Mouse (Mus musculus): ENCODE measurements at regions not wholly inside any gene's neighbourhood (a gene's known extent, or its start where the extent isn't known, plus 50 kb on each side); places are given as distances from the start of the nearest gene placed in this dataset.
A peak's percentile ranks its signal among the peaks of the same experiment; 100 is the strongest.

DNA sequence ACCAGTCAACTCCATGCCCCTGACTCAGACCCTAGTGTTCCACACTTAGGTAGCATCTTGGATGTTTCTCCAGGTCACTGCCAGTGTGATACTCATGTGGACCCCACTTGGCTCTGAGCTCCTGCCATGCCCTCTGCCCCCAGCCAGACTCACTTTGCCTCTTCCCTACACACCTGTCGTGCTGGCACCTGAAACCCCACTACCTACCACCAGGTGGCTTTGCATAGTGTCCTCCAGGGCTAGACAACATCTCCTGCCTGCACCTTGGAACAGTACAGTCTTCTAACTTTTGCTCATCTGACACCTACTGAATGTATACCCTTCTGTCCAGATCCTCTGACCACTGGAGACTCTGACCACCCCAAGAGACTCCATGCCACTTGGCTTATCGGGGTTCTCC, 80.6 kb downstream of the Fam53a start:
- Histone ChIP-seq H3K4me1 (no peaks in the 10 kb centered on the region), H3K4me2 (replicated peaks) (no peak overlapping the region), H3K27ac (replicated peaks) (no peak overlapping the region), H3K36me3 (no peaks in the 10 kb centered on the region), H3K4me3 (no peak overlapping the region), H3K9ac (replicated peaks) (no peak overlapping the region), H3K27me3 (peaks cover 81% of the 10 kb centered on the region), H3K9me3 (no peaks in the 10 kb centered on the region)
- ATAC-seq (replicated peaks), result no peak
- WGBS, result 78% methylated on average over 2 of the region's 2 CpGs

DNA sequence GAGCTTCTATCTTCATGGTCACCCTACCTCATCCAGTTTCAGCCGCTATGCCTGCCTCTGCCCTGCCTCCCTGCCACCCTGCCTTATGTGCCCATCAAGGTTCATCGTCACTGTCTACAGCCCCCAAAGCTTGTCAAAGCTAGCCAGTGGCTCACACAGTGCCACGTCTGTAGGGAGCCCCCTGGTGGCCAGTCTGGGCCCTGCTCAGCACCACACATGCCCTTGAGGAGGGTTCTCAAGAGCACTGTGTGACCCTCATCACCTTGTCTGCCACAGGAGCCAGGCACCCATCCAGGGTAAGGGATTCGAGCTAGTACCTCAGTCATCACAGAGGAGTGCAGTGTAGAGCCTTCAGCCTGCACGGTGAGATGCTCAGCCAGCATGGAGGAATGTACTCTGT, 86.1 kb downstream of the Fam53a start:
- no peak overlapping the region for H3K27ac ChIP-seq (replicated peaks)
- no peaks in the 10 kb centered on the region for H3K36me3 ChIP-seq
- no peak overlapping the region for H3K9ac ChIP-seq (replicated peaks)
- peaks cover 35% of the 10 kb centered on the region for H3K4me1 ChIP-seq
- 0 out of 2 replicates have a peak, but pooled peaks have one; percentile 33 for ATAC-seq (replicated peaks)
- no peak overlapping the region for H3K4me3 ChIP-seq
- H3K9me3 ChIP-seq, result no peaks in the 10 kb centered on the region
- H3K4me2 ChIP-seq (replicated peaks), result no peak overlapping the region
- WGBS, result 13% methylated on average over 5 of the region's 5 CpGs
- H3K27me3 ChIP-seq, result peaks cover 80% of the 10 kb centered on the region

DNA sequence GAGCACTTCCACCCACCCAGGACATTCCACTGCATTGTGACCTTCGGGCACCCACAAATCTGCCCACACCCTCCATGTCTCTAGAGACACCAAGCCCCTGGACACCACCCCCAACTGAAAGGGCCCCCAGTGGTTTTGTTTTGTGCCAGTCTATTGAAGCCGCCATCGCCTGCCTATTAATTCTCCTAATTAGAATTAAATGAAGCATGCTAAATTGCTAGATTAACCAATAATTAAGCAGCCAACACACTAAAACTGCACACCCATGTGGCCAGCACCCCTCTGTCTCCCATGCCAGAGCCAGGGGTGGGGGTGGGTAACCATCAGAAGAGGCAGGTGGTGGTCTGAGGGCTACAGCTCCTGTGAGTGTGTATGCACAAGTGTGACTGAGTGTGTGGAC, 86.8 kb downstream of the Fam53a start:
- Histone ChIP-seq H3K4me1 (peaks cover 35% of the 10 kb centered on the region), H3K9ac (replicated peaks) (no peak overlapping the region), H3K9me3 (no peaks in the 10 kb centered on the region), H3K4me2 (replicated peaks) (0 out of 2 replicates have a peak overlapping the region, but pooled peaks have one; percentile 3), H3K27ac (replicated peaks) (peak overlapping the region; percentile 49), H3K27me3 (peaks cover 82% of the 10 kb centered on the region), H3K4me3 (no peak overlapping the region), H3K36me3 (no peaks in the 10 kb centered on the region)
- WGBS, result 11% methylated on average over 3 of the region's 3 CpGs
- ATAC-seq (replicated peaks), result peak; percentile 38

DNA sequence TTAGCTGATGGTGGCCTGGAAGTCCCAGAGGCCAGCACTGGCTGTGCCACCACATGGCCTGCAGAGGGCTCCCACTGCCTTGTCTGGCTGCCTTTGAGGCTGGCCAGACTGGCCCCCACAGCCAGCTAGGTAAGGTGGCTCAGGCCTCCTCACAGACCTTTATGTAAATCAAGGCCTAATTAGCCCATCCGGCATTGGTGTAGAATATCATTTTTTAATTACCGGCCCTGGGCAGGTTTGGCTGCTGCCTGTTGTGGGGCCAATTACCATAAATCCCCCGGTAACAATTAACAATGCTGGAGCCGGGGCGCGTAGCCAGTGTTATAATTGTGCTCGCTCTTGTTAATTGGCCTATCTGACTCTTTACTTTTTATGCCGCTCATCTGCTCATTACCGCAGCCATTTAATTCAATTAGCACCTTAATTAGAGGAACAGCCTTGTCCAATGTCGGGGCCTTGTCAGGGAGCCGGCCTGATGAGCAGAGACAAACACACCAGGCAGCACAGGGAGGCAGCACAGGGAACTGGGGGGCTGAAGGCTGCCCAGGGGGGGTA, 87.4 kb downstream of the Fam53a start:
- Histone ChIP-seq H3K27ac (replicated peaks) (peak overlapping the region; percentile 49), H3K9ac (replicated peaks) (no peak overlapping the region), H3K27me3 (peaks cover 82% of the 10 kb centered on the region), H3K36me3 (no peaks in the 10 kb centered on the region), H3K4me2 (replicated peaks) (0 out of 2 replicates have a peak overlapping the region, but pooled peaks have one; percentile 3), H3K4me3 (no peak overlapping the region), H3K9me3 (no peaks in the 10 kb centered on the region), H3K4me1 (peaks cover 35% of the 10 kb centered on the region)
- ATAC-seq (replicated peaks), result peak; percentile 83
- 9% methylated on average over 11 of the region's 11 CpGs for WGBS

DNA sequence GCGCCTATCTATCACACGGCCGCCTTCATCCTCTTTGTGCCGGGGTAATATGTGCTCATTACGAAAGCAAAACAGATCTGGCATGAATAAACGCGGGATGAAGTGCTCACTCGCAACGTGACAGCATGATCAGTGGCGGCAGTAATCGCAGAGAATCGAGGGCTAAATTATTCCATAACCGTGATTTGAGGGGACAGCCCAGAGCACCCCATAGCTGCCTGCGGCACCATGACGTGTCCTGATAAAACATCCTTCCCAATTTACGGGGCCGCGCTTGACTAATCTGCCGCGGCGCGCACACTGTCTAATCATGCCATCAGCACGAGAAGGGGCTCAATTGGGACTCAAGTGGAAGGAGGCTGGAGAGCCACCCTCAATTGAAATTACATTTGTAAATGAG, 89.2 kb downstream of the Fam53a start:
- H3K9me3 ChIP-seq, result no peaks in the 10 kb centered on the region
- WGBS, result 22% methylated on average over 23 of the region's 23 CpGs
- peak overlapping the region; percentile 37 for H3K4me2 ChIP-seq (replicated peaks)
- H3K27me3 ChIP-seq, result peaks cover 83% of the 10 kb centered on the region
- peak overlapping the region; percentile 26 for H3K4me3 ChIP-seq
- no peak overlapping the region for H3K27ac ChIP-seq (replicated peaks)
- no peaks in the 10 kb centered on the region for H3K36me3 ChIP-seq
- peak overlapping the region; percentile 8 for H3K9ac ChIP-seq (replicated peaks)
- H3K4me1 ChIP-seq, result peaks cover 36% of the 10 kb centered on the region
- 0 out of 2 replicates have a peak, but pooled peaks have one; percentile 5 for ATAC-seq (replicated peaks)

DNA sequence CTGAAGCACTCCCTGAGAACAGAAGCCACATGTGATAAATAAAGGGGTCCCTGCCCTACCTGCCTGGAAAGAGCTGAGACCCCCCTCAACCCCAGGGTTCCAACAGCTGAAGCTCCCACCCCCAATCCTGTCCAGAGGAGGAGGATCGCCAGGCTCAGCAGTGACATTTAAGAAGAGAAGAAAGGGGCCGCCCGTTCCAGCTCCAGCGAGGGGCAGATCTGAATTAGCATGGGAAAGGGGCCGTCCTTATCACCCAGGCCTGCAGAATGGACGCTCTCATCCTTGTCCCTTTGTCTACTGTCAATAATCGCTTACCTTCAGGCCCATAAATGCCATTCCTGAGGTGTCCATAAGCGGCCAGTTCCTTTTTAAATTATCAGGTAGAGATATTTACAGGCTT, 92.0 kb downstream of the Fam53a start:
- Histone ChIP-seq H3K27me3 (peaks cover 91% of the 10 kb centered on the region), H3K9ac (replicated peaks) (no peak overlapping the region), H3K27ac (replicated peaks) (no peak overlapping the region), H3K4me3 (no peak overlapping the region), H3K9me3 (no peaks in the 10 kb centered on the region), H3K36me3 (no peaks in the 10 kb centered on the region), H3K4me2 (replicated peaks) (no peak overlapping the region), H3K4me1 (peaks cover 40% of the 10 kb centered on the region)
- 14% methylated on average over 8 of the region's 8 CpGs for WGBS
- ATAC-seq (replicated peaks), result no peak

DNA sequence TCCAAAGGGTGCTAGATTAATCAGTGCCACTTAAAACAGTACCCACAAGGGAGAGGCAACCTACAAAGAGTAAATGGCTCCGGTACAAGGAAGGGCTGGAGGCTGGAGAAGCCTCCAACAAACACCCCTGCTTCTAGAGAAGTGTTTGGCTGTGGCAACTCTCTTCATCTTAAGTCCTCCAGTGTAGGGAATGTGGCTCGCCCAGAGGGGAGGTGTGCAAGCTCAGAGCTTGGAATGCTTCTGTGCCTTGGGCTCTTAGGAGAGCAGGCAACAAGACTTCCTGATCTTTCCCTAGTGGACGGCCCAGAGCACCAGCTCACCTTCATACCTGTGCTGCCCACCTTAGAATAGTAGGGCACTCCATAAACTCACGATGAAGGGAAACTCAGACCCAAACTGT, 92.4 kb downstream of the Fam53a start:
- ATAC-seq (replicated peaks), result no peak
- WGBS, result 67% methylated on average over 4 of the region's 4 CpGs
- no peak overlapping the region for H3K9ac ChIP-seq (replicated peaks)
- peaks cover 95% of the 10 kb centered on the region for H3K27me3 ChIP-seq
- H3K4me1 ChIP-seq, result peaks cover 36% of the 10 kb centered on the region
- no peak overlapping the region for H3K27ac ChIP-seq (replicated peaks)
- H3K9me3 ChIP-seq, result no peaks in the 10 kb centered on the region
- H3K4me3 ChIP-seq, result no peak overlapping the region
- no peak overlapping the region for H3K4me2 ChIP-seq (replicated peaks)
- H3K36me3 ChIP-seq, result no peaks in the 10 kb centered on the region

DNA sequence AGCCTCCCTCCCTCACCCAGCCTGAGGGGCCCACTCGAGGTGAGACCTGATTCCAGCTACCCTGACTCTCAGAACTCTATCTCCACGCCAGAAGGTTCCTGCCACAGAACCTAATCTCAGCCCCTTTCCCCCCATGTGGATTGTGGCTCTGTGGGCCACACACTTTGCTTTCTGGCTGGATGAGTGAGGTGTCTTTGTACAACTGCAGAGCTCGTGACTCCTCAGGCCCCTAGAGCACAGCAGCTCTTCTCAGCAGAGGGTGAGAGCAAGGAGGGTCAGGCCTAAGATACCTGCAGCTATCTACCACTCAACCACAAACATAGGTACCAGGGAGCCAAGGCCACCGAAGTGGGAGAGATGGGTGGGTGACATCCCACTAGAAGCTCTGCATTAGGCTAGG, 93.2 kb downstream of the Fam53a start:
- 68% methylated on average over 4 of the region's 4 CpGs for WGBS
- ATAC-seq (replicated peaks), result no peak
- H3K27me3 ChIP-seq, result peaks cover 96% of the 10 kb centered on the region
- no peak overlapping the region for H3K4me2 ChIP-seq (replicated peaks)
- H3K4me3 ChIP-seq, result no peak overlapping the region
- H3K36me3 ChIP-seq, result no peaks in the 10 kb centered on the region
- peaks cover 28% of the 10 kb centered on the region for H3K4me1 ChIP-seq
- H3K27ac ChIP-seq (replicated peaks), result no peak overlapping the region
- no peak overlapping the region for H3K9ac ChIP-seq (replicated peaks)
- no peaks in the 10 kb centered on the region for H3K9me3 ChIP-seq

DNA sequence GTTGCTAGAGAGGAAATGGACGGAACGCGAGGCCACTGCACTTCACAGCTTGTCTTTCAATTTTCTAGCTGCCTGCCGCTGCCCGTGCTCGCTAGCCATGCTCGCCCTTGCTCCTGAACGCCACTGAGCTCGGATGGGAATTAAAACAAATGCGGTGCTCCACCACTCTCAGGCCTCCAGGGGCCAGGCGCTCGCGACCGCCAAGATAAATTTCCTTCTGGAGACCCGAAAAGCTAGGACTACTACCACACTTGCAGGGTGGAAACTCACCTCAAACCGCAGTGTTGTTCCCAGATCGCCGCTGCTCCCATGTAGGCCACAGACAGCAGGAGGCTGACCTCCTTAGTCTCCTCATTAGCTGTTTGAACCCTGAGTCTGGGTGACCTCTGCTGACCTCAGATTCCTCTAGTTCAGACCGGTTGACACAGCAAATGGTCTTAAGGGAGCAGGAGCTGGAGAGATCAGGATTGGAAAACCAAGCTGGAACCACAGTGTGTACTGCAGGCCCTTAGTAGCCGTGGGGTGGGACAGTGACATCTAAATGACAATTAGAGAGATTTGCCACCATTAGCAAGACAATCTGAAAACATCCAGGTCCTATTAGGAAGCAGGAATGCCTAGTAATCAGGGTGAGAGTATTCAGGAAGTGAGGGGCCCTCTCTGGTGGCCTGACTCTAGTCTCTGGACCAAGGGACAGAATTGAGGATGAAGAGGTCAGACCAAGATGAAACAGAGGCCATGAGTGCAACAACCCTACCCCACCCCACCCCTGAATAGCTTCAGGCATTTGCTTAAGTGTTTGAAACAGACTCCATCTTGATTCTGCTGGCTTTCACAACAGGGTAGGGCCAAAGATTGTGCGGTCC, 94.1 kb downstream of the Fam53a start:
- peaks cover 22% of the 10 kb centered on the region for H3K4me1 ChIP-seq
- H3K4me2 ChIP-seq (replicated peaks), result peak overlapping the region; percentile 26; the same call in 1 of the 2 replicates
- H3K27me3 ChIP-seq, result peaks cover 90% of the 10 kb centered on the region
- H3K36me3 ChIP-seq, result no peaks in the 10 kb centered on the region
- no peak for ATAC-seq (replicated peaks)
- 0 out of 2 replicates have a peak overlapping the region, but pooled peaks have one; percentile 15 for H3K4me3 ChIP-seq
- 9% methylated on average over 21 of the region's 21 CpGs for WGBS
- H3K9ac ChIP-seq (replicated peaks), result no peak overlapping the region
- H3K9me3 ChIP-seq, result no peaks in the 10 kb centered on the region
- H3K27ac ChIP-seq (replicated peaks), result no peak overlapping the region

DNA sequence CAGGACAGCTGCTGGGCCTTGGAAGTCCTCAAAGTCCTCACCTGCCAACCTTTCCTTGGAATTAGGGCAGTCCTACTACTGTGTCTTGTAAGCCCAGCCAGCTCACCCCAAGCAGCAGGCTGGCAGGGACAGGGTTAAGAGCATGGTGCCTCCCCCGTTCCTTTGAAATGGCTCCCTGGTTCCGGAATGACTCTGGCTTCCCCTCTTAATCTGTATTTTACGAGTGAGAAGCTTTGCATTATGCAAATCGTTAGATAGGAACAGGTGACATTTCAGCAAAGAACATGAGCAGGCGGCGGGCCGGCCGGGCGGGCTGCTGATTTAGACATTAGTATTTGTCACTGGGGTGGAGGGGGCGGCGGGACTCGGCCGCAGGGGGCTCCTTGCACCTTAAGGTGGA, 95.1 kb downstream of the Fam53a start:
- Histone ChIP-seq H3K27me3 (peaks cover 86% of the 10 kb centered on the region), H3K36me3 (no peaks in the 10 kb centered on the region), H3K4me3 (peak overlapping the region; percentile 15), H3K4me2 (replicated peaks) (peak overlapping the region; percentile 26), H3K4me1 (peaks cover 14% of the 10 kb centered on the region), H3K27ac (replicated peaks) (no peak overlapping the region), H3K9me3 (no peaks in the 10 kb centered on the region), H3K9ac (replicated peaks) (no peak overlapping the region)
- WGBS, result 1% methylated on average over 13 of the region's 13 CpGs
- ATAC-seq (replicated peaks), result peak; percentile 59; the same call in 1 of the 2 replicates

DNA sequence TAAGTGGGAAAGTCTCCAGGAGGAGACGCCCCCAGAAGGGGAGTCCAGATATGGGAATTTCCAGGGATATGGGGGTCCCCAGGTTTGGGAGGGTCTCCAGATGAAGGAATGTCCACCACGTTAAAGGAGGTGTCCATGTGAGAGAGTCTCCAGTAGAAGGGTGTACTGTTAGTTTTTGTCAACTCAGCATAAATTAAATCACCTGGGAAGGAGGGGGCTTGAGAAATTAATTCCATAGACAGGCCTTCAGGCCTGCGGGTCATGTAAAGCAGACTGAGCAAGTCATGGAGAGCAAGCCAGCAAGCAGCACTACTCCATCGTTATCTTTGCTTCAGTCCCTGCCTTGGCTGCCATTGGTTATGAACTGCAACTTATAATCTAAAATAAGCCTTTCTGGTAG, 96.2 kb downstream of the Fam53a start:
- H3K36me3 ChIP-seq, result no peaks in the 10 kb centered on the region
- H3K4me3 ChIP-seq, result no peak overlapping the region
- 89% methylated on average over 4 of the region's 4 CpGs for WGBS
- no peaks in the 10 kb centered on the region for H3K9me3 ChIP-seq
- no peak overlapping the region for H3K27ac ChIP-seq (replicated peaks)
- no peak overlapping the region for H3K4me2 ChIP-seq (replicated peaks)
- no peak overlapping the region for H3K9ac ChIP-seq (replicated peaks)
- peaks cover 82% of the 10 kb centered on the region for H3K27me3 ChIP-seq
- ATAC-seq (replicated peaks), result no peak
- H3K4me1 ChIP-seq, result peaks cover 17% of the 10 kb centered on the region

DNA sequence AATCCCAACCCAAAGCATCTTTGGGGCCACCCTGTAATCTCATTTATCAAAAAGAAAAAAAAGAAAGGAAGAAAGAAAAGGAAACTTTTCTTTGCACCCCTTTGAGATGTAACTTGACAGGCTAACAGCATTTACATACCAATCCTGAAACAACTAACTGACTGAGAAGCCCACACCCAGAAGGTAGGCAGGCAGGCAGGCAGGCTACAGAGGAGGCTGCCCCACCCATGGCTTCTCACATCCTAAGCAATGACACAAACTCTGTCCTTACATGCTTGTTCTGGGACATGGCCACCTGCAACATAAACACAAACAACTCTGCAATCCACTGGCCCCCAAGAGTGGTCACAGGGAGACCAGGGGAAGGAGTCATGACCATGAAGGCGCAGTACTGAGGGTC, 97.5 kb upstream of the Nkx1-1 start:
- WGBS, result 93% methylated on average over 1 of the region's 1 CpGs
- no peak for ATAC-seq (replicated peaks)
- Histone ChIP-seq H3K27ac (replicated peaks) (no peak overlapping the region), H3K9me3 (no peaks in the 10 kb centered on the region), H3K4me2 (replicated peaks) (no peak overlapping the region), H3K27me3 (peaks cover 79% of the 10 kb centered on the region), H3K36me3 (no peaks in the 10 kb centered on the region), H3K9ac (replicated peaks) (no peak overlapping the region), H3K4me1 (peaks cover 18% of the 10 kb centered on the region), H3K4me3 (no peak overlapping the region)
